24 mouse cellular contexts compared by ENCODE assay signal in genomic region chr11:105247321-105247720, GRCm38 (mm10). TPM values are rescaled to one million over a fixed set of nuclear protein-coding genes. Genes with fewer than 3 reads are reported as not detected.
A peak's percentile ranks its signal among the peaks of the same experiment; 100 is the strongest.
DNase-seq lines count a peak whose midpoint lies in the region; ATAC-seq and TF ChIP-seq lines count a peak whose summit lies in the region.
"Had no signal": no experiment of that assay in that cellular context is flagged by ENCODE, and none has a peak within 500 bp of the region (broad histone marks: within the 10 kb centered on the region; RNA-seq: fewer than 3 reads in every experiment).

No protein-coding gene starts in this region.

- DNase-seq in left cerebral cortex, adult 2 months (ENCODE audit: extremely low spot score in 1 of 2, low spot score in 2 of 2) = no peak
- DNase-seq in left cerebral cortex, postnatal 10 days (ENCODE audit: extremely low spot score in 1 of 2, low spot score in 2 of 2) = no peak
- no peak for DNase-seq in lung, adult 18-20 months
- peak; percentile 33 for DNase-seq in lung, postnatal 10 days
- DNase-seq in lung, postnatal 25 days (ENCODE audit: low spot score) = no peak
- DNase-seq in lung, postnatal 36 days = peak; percentile 18
- no peak for DNase-seq in layer of hippocampus, adult 9-10 months (ENCODE audit: low spot score)
- DNase-seq: adrenal gland, adult 8-10 months; adrenal gland, postnatal 14 days; adrenal gland, postnatal 36 days; B cell, adult 2 months; cerebellum, adult 11-12 months; cerebellum, adult 2 months; cerebellum, postnatal 10 days; cerebellum, postnatal 25 days had no signal

- no peak overlapping the region for H3K4me3 ChIP-seq in left cerebral cortex, adult 2 months
- H3K4me3 ChIP-seq in lung, embryonic 16.5 days (ENCODE audit: low read length) = no peak overlapping the region
- H3K4me3 ChIP-seq: embryonic facial prominence, embryonic 10.5 days; embryonic facial prominence, embryonic 12.5 days; forebrain, embryonic 13.5 days had no signal

- H3K4me2 ChIP-seq in lung, embryonic 16.5 days (ENCODE audit: low read depth, low read length) = no peak overlapping the region
- H3K4me2 ChIP-seq: embryonic facial prominence, embryonic 12.5 days; forebrain, embryonic 13.5 days had no signal

- peaks cover 23% of the 10 kb centered on the region for H3K36me3 ChIP-seq in lung, embryonic 16.5 days (ENCODE audit: control insufficient read depth, insufficient read depth, low read length)

- no peaks in the 10 kb centered on the region for H3K9me3 ChIP-seq in lung, embryonic 16.5 days (ENCODE audit: control insufficient read depth, low read length)
- H3K9me3 ChIP-seq: embryonic facial prominence, embryonic 10.5 days; embryonic facial prominence, embryonic 12.5 days; forebrain, embryonic 13.5 days; G1E had no signal

- H3K4me1 ChIP-seq in lung, embryonic 16.5 days (replicated peaks; ENCODE audit: control insufficient read depth, insufficient read depth, low read length) = no peaks in the 10 kb centered on the region
- H3K4me1 ChIP-seq: embryonic facial prominence, embryonic 10.5 days; embryonic facial prominence, embryonic 12.5 days; forebrain, embryonic 13.5 days had no signal

- 68% methylated on average over 5 of the region's 5 CpGs for WGBS in lung, embryonic 16.5 days

- H3K27ac ChIP-seq in left cerebral cortex, adult 2 months = peak overlapping the region; percentile 86
- H3K27ac ChIP-seq in lung, embryonic 16.5 days (ENCODE audit: low read length) = peak overlapping the region; percentile 34
- H3K27ac ChIP-seq: embryonic facial prominence, embryonic 10.5 days; embryonic facial prominence, embryonic 12.5 days; forebrain, embryonic 13.5 days had no signal

- intact Hi-C loops in left cerebral cortex, adult 2 months (cut with DNase I) = no loop called here
- intact Hi-C loops in left cerebral cortex, postnatal 10 days (cut with DNase I) = no loop called here

- no peak for TF ChIP-seq CTCF in left cerebral cortex, adult 2 months (IDR thresholded peaks at IDR 0.05)

- ATAC-seq in lung, embryonic 16.5 days (ENCODE audit: low read depth) = peak; percentile 63
- ATAC-seq: activated CD4-positive, CD25-positive, alpha-beta regulatory T cell, adult 4 months; CD4-positive, CD25-positive, alpha-beta regulatory T cell, adult 4 months; forebrain, embryonic 13.5 days; Patski had no signal

- H3K9ac ChIP-seq in lung, embryonic 16.5 days (ENCODE audit: low read length) = no peak overlapping the region
- H3K9ac ChIP-seq: embryonic facial prominence, embryonic 12.5 days; forebrain, embryonic 13.5 days had no signal

- no peaks in the 10 kb centered on the region for H3K27me3 ChIP-seq in lung, embryonic 16.5 days (ENCODE audit: control insufficient read depth, insufficient read depth, low read depth, low read length)
- H3K27me3 ChIP-seq: CH12.LX; embryonic facial prominence, embryonic 12.5 days; forebrain, embryonic 13.5 days; Patski had no signal

RNA-seq across cellular contexts. Expression of gene Mrc2, which starts 45.1 kb away (rescaled TPM):
- total RNA-seq in left cerebral cortex, adult 2 months (2021) = 1 to 10 TPM; 5.1 to 7.2 TPM
- 10 to 100 TPM in 1 of 2 experiments, 1 to 10 TPM in 1; 8.5 to 11.2 TPM for total RNA-seq in left cerebral cortex, postnatal 10 days (2021)
- 31.0 and 31.9 TPM in 2 replicates for polyA plus RNA-seq in lung, embryonic 16.5 days (2015; fragmentation: Nextera tagmentation; extraction: Ambion mirVana)
- polyA plus RNA-seq: activated CD4-positive, CD25-positive, alpha-beta regulatory T cell, adult 4 months; CD4-positive, CD25-positive, alpha-beta regulatory T cell, adult 4 months; G1E had no signal

Comparison
In these comparisons a context has a peak if more than half of its experiments do, and no peak if none do; other contexts are left out.
1. DNase-seq: peak in lung, postnatal 10 days (single experiment) and lung, postnatal 36 days (single experiment); none in left cerebral cortex, adult 2 months (0 of 2), left cerebral cortex, postnatal 10 days (0 of 2), lung, adult 18-20 months (0 of 2), lung, postnatal 25 days (single experiment) and layer of hippocampus, adult 9-10 months (single experiment).